Mouse (Mus musculus) hindbrain, embryonic 12.5 days (tissue): ENCODE measurements around the gene Grik3. TPM values are rescaled to one million over a fixed set of nuclear protein-coding genes. Genes with fewer than 3 reads are reported as not detected.

Experiments used
- ATAC-seq: fragments of 200-750 bp; cut with Nextera tagmentation; 2 replicates; pipeline ENCODE4 v1.8.0; 2017; ENCODE audit warnings: moderate TSS enrichment; ENCODE audit not compliant: low FRiP score
- H3K27ac ChIP-seq: fragments of 300-500 bp; sonication (generic); 2 replicates; pipeline ENCODE4 v1.5.1; 2016; ENCODE audit warnings: mild to moderate bottlenecking
- H3K27me3 ChIP-seq: fragments of 300-500 bp; sonication (generic); 2 replicates; pipeline ENCODE4 v1.6.1; 2016; ENCODE audit warnings: mild to moderate bottlenecking
- H3K36me3 ChIP-seq: fragments of 300-500 bp; sonication (generic); 2 replicates; pipeline ENCODE4 v1.6.1; 2016; ENCODE audit warnings: mild to moderate bottlenecking
- H3K4me1 ChIP-seq: fragments of 300-500 bp; sonication (generic); 2 replicates; pipeline ENCODE4 v1.6.1; 2016
- H3K4me2 ChIP-seq: fragments of 300-500 bp; sonication (generic); replicated peaks from 2 replicates; pipeline ENCODE4 v1.6.1; 2016; ENCODE audit warnings: mild to moderate bottlenecking
- H3K4me3 ChIP-seq: fragments of 300-500 bp; sonication (generic); 2 replicates; pipeline ENCODE4 v1.5.1; 2016; ENCODE audit warnings: mild to moderate bottlenecking
- H3K9ac ChIP-seq: fragments of 300-500 bp; sonication (generic); 2 replicates; pipeline ENCODE4 v1.6.1; 2016; ENCODE audit warnings: mild to moderate bottlenecking, moderate library complexity
- H3K9me3 ChIP-seq: fragments of 300-500 bp; sonication (generic); replicated peaks from 2 replicates; pipeline ENCODE4 v1.6.1; 2016; ENCODE audit warnings: mild to moderate bottlenecking
- WGBS: fragments of 180-500 bp; shearing (Covaris S2); methylation state at CpG from one replicate; pipeline ENCODE4 v1.1.7; 2016; 5-methylcytosine and 5-hydroxymethylcytosine counted together
- polyA plus RNA-seq: library from polyadenylated mRNA; unstranded; fragments of >200 nt; fragmentation: Nextera tagmentation; extraction: Ambion mirVana; gene quantifications from 2 replicates; pipeline ENCODE4 v1.2.1, GENCODE M21; 2016

The Grik3 gene
- polyA plus RNA-seq, 1 experiment from 2014 or later, result 3.8 TPM

GRCm38 (mm10) chr4:125495477-125495876, 5.0 kb downstream of the Grik3 start:
- ATAC-seq, result no peak
- WGBS, result 24% methylated on average over 8 of the region's 8 CpGs
- Histone ChIP-seq H3K9ac (no peak overlapping the region), H3K4me2 (no peak overlapping the region), H3K27me3 (peaks cover 87% of the 10 kb centered on the region), H3K36me3 (no peaks in the 10 kb centered on the region), H3K4me3 (no peak overlapping the region), H3K27ac (no peak overlapping the region), H3K9me3 (no peaks in the 10 kb centered on the region), H3K4me1 (peaks cover 61% of the 10 kb centered on the region)

- H3K4me2 ChIP-seq, result no peak overlapping the region
- 0% methylated on average over 1 of the region's 1 CpGs for WGBS
- H3K4me3 ChIP-seq, result no peak overlapping the region
- ATAC-seq, result no peak
- peaks cover 48% of the 10 kb centered on the region for H3K4me1 ChIP-seq
- peaks cover 75% of the 10 kb centered on the region for H3K27me3 ChIP-seq
- no peaks in the 10 kb centered on the region for H3K36me3 ChIP-seq
- H3K9me3 ChIP-seq, result no peaks in the 10 kb centered on the region
- H3K9ac ChIP-seq, result no peak overlapping the region
- no peak overlapping the region for H3K27ac ChIP-seq
These were observed 6.5 kb downstream of the Grik3 start for GRCm38 (mm10) chr4:125497001-125497400.

DNA sequence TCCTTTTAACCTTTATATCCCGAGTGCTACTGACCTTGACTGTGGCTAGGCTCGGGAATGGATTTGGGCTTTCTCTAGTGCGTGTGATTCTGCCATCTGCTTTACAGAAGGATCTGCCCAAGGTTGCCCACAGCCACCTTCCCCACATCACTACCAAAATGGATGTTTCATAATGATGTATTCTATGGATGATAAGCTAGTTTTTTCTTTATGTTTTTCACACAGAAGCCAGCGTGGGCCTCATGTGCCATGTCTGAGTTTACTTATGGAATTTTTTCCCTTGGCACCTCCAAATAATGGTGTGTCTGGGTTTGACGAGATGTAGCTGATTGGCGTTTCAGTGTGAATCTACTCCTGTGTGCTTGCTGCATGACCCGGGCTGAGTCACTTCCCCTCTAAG, 7.0 kb downstream of the Grik3 start:
- H3K9me3 ChIP-seq, result no peaks in the 10 kb centered on the region
- H3K4me1 ChIP-seq, result peaks cover 47% of the 10 kb centered on the region
- no peak overlapping the region for H3K4me3 ChIP-seq
- peaks cover 71% of the 10 kb centered on the region for H3K27me3 ChIP-seq
- no peak for ATAC-seq
- H3K27ac ChIP-seq, result no peak overlapping the region
- 40% methylated on average over 7 of the region's 7 CpGs for WGBS
- H3K4me2 ChIP-seq, result no peak overlapping the region
- H3K9ac ChIP-seq, result no peak overlapping the region
- H3K36me3 ChIP-seq, result no peaks in the 10 kb centered on the region

DNA sequence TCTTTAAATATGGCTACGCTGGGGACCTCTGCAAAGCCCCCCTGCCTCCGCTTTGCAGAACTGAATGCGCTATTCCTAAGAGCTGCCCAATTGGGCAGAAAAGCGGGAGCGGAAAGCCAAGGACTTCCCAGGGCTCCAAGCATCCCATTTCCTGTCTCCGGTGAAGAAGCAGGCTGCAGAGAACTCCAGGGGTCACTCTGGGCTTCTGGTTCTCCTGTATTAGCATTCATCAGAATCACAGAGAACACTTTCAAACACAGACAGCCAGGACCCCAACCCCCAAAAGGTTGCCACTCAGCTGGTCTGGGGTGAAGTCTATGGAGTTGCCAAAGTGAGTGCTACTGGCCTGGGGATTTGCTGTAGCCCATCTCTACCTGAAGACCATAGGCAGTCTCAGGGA, 8.4 kb downstream of the Grik3 start:
- H3K4me2 ChIP-seq, result no peak overlapping the region

DNA sequence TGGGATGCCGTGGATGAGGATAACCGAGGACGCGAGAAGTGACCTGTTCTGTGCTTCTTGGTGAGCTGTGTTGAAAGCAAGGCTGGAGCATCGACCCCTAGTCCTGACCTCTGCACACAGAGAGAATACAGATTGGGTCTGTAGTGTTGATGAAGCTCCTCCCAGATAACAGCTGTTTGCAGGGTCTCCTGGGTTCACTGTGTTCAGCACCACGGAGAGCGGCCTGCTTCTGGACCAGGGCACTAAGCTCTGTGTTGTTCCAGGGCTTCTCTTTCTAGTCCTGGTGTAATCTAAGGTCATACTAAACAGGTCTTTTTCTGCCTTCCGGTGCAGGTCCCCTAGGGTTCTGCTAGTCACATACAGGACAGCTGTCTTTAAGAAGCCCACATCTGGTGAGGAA, 12.4 kb downstream of the Grik3 start:
- Histone ChIP-seq H3K4me2 (no peak overlapping the region), H3K9me3 (no peaks in the 10 kb centered on the region), H3K27ac (no peak overlapping the region), H3K4me1 (peaks cover 24% of the 10 kb centered on the region), H3K9ac (no peak overlapping the region), H3K27me3 (peaks cover 19% of the 10 kb centered on the region), H3K4me3 (no peak overlapping the region), H3K36me3 (no peaks in the 10 kb centered on the region)
- ATAC-seq, result no peak
- 55% methylated on average over 8 of the region's 8 CpGs for WGBS

More for the DNA sequence above, 8.4 kb downstream of the Grik3 start:
- no peaks in the 10 kb centered on the region for H3K36me3 ChIP-seq
- H3K27me3 ChIP-seq, result peaks cover 59% of the 10 kb centered on the region
- H3K9me3 ChIP-seq, result no peaks in the 10 kb centered on the region
- H3K4me3 ChIP-seq, result no peak overlapping the region
- no peak overlapping the region for H3K9ac ChIP-seq
- H3K27ac ChIP-seq, result no peak overlapping the region
- ATAC-seq, result no peak
- WGBS, result 16% methylated on average over 6 of the region's 6 CpGs
- H3K4me1 ChIP-seq, result peaks cover 42% of the 10 kb centered on the region

DNA sequence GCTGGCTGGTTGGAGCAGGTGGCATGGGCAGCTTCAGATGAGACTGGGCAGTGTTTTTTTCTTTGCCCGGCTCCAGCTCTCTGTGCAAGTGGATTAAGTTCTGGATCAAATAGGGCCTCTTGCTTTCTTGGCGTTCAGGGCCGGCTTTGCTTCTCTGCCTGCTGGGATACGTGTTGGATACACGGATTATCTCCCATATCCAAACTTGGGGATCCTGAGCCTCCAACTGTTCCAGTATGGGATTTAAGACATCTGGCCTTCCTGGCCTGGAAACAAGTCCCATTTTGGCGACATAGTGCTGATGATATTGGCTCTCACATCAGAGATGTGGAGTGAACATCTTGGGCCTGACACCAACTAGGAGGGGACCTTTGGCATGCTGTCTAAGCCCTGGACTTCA, 21.9 kb downstream of the Grik3 start:
- no peak overlapping the region for H3K4me2 ChIP-seq
- no peak for ATAC-seq
- 80% methylated on average over 6 of the region's 6 CpGs for WGBS
- H3K27me3 ChIP-seq, result no peaks in the 10 kb centered on the region
- no peak overlapping the region for H3K27ac ChIP-seq
- H3K9me3 ChIP-seq, result no peaks in the 10 kb centered on the region
- no peaks in the 10 kb centered on the region for H3K36me3 ChIP-seq
- H3K4me1 ChIP-seq, result peaks cover 16% of the 10 kb centered on the region
- H3K4me3 ChIP-seq, result no peak overlapping the region
- no peak overlapping the region for H3K9ac ChIP-seq

DNA sequence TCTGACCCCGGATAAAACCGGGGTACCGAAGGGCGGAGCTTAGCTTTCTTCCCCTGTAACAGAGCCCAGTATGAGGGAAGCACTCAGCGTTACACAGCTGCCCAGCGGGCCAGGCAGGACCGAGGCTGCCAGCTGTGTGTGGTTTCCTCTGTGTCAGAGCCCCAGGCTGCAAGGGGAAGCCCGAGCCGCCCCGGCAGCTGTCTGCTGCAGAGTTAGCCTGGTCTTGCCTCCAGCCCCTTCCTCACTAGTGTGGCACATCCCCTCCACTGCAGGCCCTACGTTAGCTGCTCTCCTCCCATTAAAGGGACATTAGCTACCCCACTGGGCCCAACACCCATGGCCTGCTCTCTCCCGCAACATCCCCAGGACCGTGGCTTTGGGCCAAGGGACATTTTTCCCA, 25.1 kb downstream of the Grik3 start:
- no peaks in the 10 kb centered on the region for H3K27me3 ChIP-seq
- H3K4me1 ChIP-seq, result peaks cover 21% of the 10 kb centered on the region
- no peaks in the 10 kb centered on the region for H3K36me3 ChIP-seq
- WGBS, result 40% methylated on average over 13 of the region's 13 CpGs
- peak overlapping the region; percentile 30; the same call in 1 of the 2 replicates for H3K27ac ChIP-seq
- no peak overlapping the region for H3K4me3 ChIP-seq
- no peak overlapping the region for H3K4me2 ChIP-seq
- no peaks in the 10 kb centered on the region for H3K9me3 ChIP-seq
- no peak for ATAC-seq
- H3K9ac ChIP-seq, result no peak overlapping the region

DNA sequence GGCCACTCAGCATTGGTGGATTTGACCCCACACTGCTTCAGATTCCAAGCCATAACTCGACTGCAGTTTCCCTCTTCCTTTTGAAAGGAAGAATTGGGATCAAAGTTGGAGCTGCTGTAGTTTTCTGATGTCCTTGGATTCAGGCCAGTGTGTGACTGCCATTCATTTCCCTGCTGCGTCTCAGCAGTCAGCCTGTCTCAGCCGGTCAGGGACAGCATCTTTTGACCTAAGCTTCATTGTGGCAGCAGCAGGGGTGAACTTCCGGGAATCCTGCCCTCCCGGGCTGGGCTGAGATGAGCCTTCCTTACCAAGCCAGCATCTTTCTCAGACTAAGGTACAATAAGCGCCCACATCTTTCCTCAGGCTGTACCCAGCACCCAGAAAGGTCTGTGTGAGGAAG, 26.1 kb downstream of the Grik3 start:
- H3K4me1 ChIP-seq, result peaks cover 15% of the 10 kb centered on the region
- no peak overlapping the region for H3K4me2 ChIP-seq
- WGBS, result 46% methylated on average over 6 of the region's 6 CpGs
- H3K27me3 ChIP-seq, result no peaks in the 10 kb centered on the region
- ATAC-seq, result no peak
- H3K36me3 ChIP-seq, result no peaks in the 10 kb centered on the region
- H3K4me3 ChIP-seq, result no peak overlapping the region
- no peaks in the 10 kb centered on the region for H3K9me3 ChIP-seq
- H3K9ac ChIP-seq, result no peak overlapping the region
- H3K27ac ChIP-seq, result no peak overlapping the region

DNA sequence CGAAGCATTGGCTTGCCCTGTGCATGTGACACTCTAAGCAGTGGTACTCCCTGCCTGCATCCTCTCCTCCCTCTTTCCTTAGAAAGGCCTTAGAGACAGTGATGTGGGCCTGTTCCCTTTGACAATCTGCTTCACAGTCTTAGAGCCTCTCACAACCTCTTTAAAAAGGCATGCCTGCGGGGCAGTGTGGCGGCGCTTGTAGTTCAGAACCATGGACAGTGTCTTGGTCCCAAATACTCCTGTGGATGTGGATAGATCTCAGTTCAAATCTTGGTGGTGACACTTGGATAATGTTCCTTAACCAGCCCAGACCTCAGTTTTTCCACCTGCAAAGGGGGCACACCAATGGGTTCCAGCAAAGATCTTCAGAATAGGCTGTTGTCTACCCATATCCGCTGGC, 28.4 kb downstream of the Grik3 start:
- no peaks in the 10 kb centered on the region for H3K9me3 ChIP-seq
- no peak for ATAC-seq
- no peaks in the 10 kb centered on the region for H3K27me3 ChIP-seq
- no peak overlapping the region for H3K4me2 ChIP-seq
- H3K4me3 ChIP-seq, result no peak overlapping the region
- no peak overlapping the region for H3K9ac ChIP-seq
- H3K27ac ChIP-seq, result no peak overlapping the region
- no peaks in the 10 kb centered on the region for H3K36me3 ChIP-seq
- H3K4me1 ChIP-seq, result peaks cover 13% of the 10 kb centered on the region
- 82% methylated on average over 5 of the region's 5 CpGs for WGBS

- H3K9me3 ChIP-seq, result no peaks in the 10 kb centered on the region
- H3K9ac ChIP-seq, result no peak overlapping the region
- 78% methylated on average over 7 of the region's 7 CpGs for WGBS
- H3K27me3 ChIP-seq, result no peaks in the 10 kb centered on the region
- no peak overlapping the region for H3K27ac ChIP-seq
- no peak overlapping the region for H3K4me3 ChIP-seq
- ATAC-seq, result no peak
- H3K4me1 ChIP-seq, result 0 out of 2 replicates have a peak, but pooled peaks cover 8% of the 10 kb centered on the region
- no peak overlapping the region for H3K4me2 ChIP-seq
- H3K36me3 ChIP-seq, result no peaks in the 10 kb centered on the region
These were observed 32.4 kb downstream of the Grik3 start for GRCm38 (mm10) chr4:125522931-125523330.

- Histone ChIP-seq H3K27ac (no peak overlapping the region), H3K9ac (no peak overlapping the region), H3K4me3 (no peak overlapping the region), H3K4me1 (0 out of 2 replicates have a peak, but pooled peaks cover 8% of the 10 kb centered on the region), H3K36me3 (no peaks in the 10 kb centered on the region), H3K27me3 (no peaks in the 10 kb centered on the region), H3K9me3 (no peaks in the 10 kb centered on the region), H3K4me2 (no peak overlapping the region)
- WGBS, result 79% methylated on average over 4 of the region's 4 CpGs
- no peak for ATAC-seq
These were observed 34.8 kb downstream of the Grik3 start for GRCm38 (mm10) chr4:125525266-125525665.

GRCm38 (mm10) chr4:125526425-125526824, 35.9 kb downstream of the Grik3 start:
- Histone ChIP-seq H3K27me3 (no peaks in the 10 kb centered on the region; the same call in 1 of the 2 replicates), H3K4me1 (0 out of 2 replicates have a peak, but pooled peaks cover 4% of the 10 kb centered on the region), H3K4me2 (no peak overlapping the region), H3K4me3 (no peak overlapping the region), H3K9ac (no peak overlapping the region), H3K36me3 (no peaks in the 10 kb centered on the region), H3K27ac (no peak overlapping the region), H3K9me3 (no peaks in the 10 kb centered on the region)
- no peak for ATAC-seq
- WGBS, result 63% methylated on average over 5 of the region's 5 CpGs

DNA sequence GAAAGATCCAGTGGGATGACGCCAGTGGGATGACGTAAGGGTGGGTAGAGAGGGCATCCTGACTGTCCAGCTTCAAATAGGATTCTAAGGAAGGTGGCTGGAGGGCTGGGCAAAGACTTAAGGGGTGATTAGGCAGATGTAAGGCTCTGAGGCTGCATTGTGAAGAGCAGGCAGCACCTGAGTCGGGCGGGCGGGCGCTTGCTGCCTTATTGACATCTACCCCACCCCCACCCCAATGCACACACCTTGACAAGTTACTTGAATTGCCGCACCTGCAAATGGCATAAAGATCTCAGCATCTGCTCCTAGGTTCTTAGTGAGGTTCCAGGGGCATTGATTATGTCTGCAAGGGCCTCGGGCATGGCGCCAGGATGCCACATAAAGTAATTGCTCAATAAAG, 43.5 kb downstream of the Grik3 start:
- peak overlapping the region; percentile 45; the same call in 1 of the 2 replicates for H3K27ac ChIP-seq
- H3K4me1 ChIP-seq, result peaks cover 36% of the 10 kb centered on the region
- H3K27me3 ChIP-seq, result peaks cover 34% of the 10 kb centered on the region

More for the DNA sequence above, 43.5 kb downstream of the Grik3 start:
- Histone ChIP-seq H3K9me3 (no peaks in the 10 kb centered on the region), H3K4me2 (no peak overlapping the region), H3K36me3 (no peaks in the 10 kb centered on the region), H3K9ac (no peak overlapping the region), H3K4me3 (no peak overlapping the region)
- 46% methylated on average over 9 of the region's 9 CpGs for WGBS
- ATAC-seq, result no peak
